Mouse (Mus musculus) embryonic facial prominence, embryonic 15.5 days (tissue): Measurements from ENCODE around the gene Pitpnc1. TPM values are rescaled to one million over a fixed set of nuclear protein-coding genes. Genes with fewer than 3 reads are reported as not detected.

Experiments
- ATAC-seq: fragments of 200-750 bp; cut with Nextera tagmentation; 2 replicates; pipeline ENCODE4 v1.8.0; 2017; ENCODE audit warnings: low read depth, moderate TSS enrichment; ENCODE audit not compliant: insufficient number of reproducible peaks, low FRiP score, low TSS enrichment
- H3K27ac ChIP-seq: fragments of 300-500 bp; sonication (generic); replicated peaks from 2 replicates; pipeline ENCODE4 v1.5.1; 2015; ENCODE audit warnings: mild to moderate bottlenecking, inconsistent platforms
- H3K27me3 ChIP-seq: fragments of 300-500 bp; sonication (generic); 2 replicates; pipeline ENCODE4 v1.6.1; 2015; ENCODE audit warnings: inconsistent platforms
- H3K36me3 ChIP-seq: fragments of 300-500 bp; sonication (generic); 2 replicates; pipeline ENCODE4 v1.6.1; 2015; ENCODE audit warnings: mild to moderate bottlenecking, inconsistent platforms
- H3K4me1 ChIP-seq: fragments of 300-500 bp; sonication (generic); 2 replicates; pipeline ENCODE4 v1.6.1; 2015; ENCODE audit warnings: inconsistent platforms
- H3K4me2 ChIP-seq: fragments of 300-500 bp; sonication (generic); replicated peaks from 2 replicates; pipeline ENCODE4 v1.6.1; 2015; ENCODE audit warnings: mild to moderate bottlenecking, inconsistent platforms
- H3K4me3 ChIP-seq: fragments of 300-500 bp; sonication (generic); replicated peaks from 2 replicates; pipeline ENCODE4 v1.5.1; 2015; ENCODE audit warnings: mild to moderate bottlenecking, inconsistent platforms
- H3K9ac ChIP-seq: fragments of 300-500 bp; sonication (generic); 2 replicates; pipeline ENCODE4 v1.6.1; 2015; ENCODE audit warnings: inconsistent platforms
- H3K9me3 ChIP-seq: fragments of 300-500 bp; sonication (generic); replicated peaks from 2 replicates; pipeline ENCODE4 v1.6.1; 2016; ENCODE audit warnings: inconsistent platforms
- WGBS: fragments of 180-500 bp; shearing (Covaris S2); methylation state at CpG from one replicate; pipeline ENCODE4 v1.1.7; 2015; 5-methylcytosine and 5-hydroxymethylcytosine counted together
- polyA plus RNA-seq: library from polyadenylated mRNA; unstranded; fragments of >200 nt; fragmentation: Nextera tagmentation; extraction: Ambion mirVana; gene quantifications from 2 replicates; pipeline ENCODE4 v1.2.1, GENCODE M21; 2015

Pitpnc1 gene
- polyA plus RNA-seq, 1 experiment from 2014 or later: 22.0 TPM

GRCm38 (mm10) chr11:107267522-107267921 lies 203.0 kb downstream of the Pitpnc1 start:
- 94% methylated on average over 3 of the region's 3 CpGs for WGBS
- Histone ChIP-seq H3K4me1 (peaks cover 16% of the 10 kb centered on the region; the same call in 1 of the 2 replicates), H3K9me3 (0 out of 2 replicates have a peak, but pooled peaks cover 4% of the 10 kb centered on the region), H3K9ac (no peak overlapping the region), H3K27me3 (no peaks in the 10 kb centered on the region), H3K27ac (no peak overlapping the region), H3K4me3 (no peak overlapping the region), H3K36me3 (no peaks in the 10 kb centered on the region), H3K4me2 (no peak overlapping the region)
- ATAC-seq: no peak

GRCm38 (mm10) chr11:107265861-107266260 lies 204.6 kb downstream of the Pitpnc1 start:
- Histone ChIP-seq H3K9ac (no peak overlapping the region), H3K27me3 (no peaks in the 10 kb centered on the region), H3K4me3 (no peak overlapping the region), H3K4me2 (no peak overlapping the region), H3K27ac (no peak overlapping the region), H3K36me3 (no peaks in the 10 kb centered on the region), H3K9me3 (0 out of 2 replicates have a peak, but pooled peaks cover 4% of the 10 kb centered on the region), H3K4me1 (peaks cover 11% of the 10 kb centered on the region; the same call in 1 of the 2 replicates)
- ATAC-seq: no peak
- WGBS: 82% methylated on average over 4 of the region's 4 CpGs

- H3K9ac ChIP-seq: no peak overlapping the region
- no peaks in the 10 kb centered on the region for H3K36me3 ChIP-seq
- no peak overlapping the region for H3K4me3 ChIP-seq
- no peak for ATAC-seq
- 47% methylated on average over 20 of the region's 20 CpGs for WGBS
- peaks cover 11% of the 10 kb centered on the region; the same call in 1 of the 2 replicates for H3K4me1 ChIP-seq
- no peak overlapping the region for H3K4me2 ChIP-seq
- H3K27me3 ChIP-seq: no peaks in the 10 kb centered on the region
- 0 out of 2 replicates have a peak overlapping the region, but pooled peaks have one; percentile 3 for H3K27ac ChIP-seq
- H3K9me3 ChIP-seq: 0 out of 2 replicates have a peak, but pooled peaks cover 4% of the 10 kb centered on the region
Observed at GRCm38 (mm10) chr11:107264889-107265615, 205.4 kb downstream of the Pitpnc1 start.

- Histone ChIP-seq H3K36me3 (no peaks in the 10 kb centered on the region), H3K9ac (no peak overlapping the region), H3K27ac (no peak overlapping the region), H3K27me3 (no peaks in the 10 kb centered on the region), H3K4me3 (no peak overlapping the region), H3K4me1 (peaks cover 11% of the 10 kb centered on the region; the same call in 1 of the 2 replicates), H3K4me2 (no peak overlapping the region), H3K9me3 (0 out of 2 replicates have a peak, but pooled peaks cover 4% of the 10 kb centered on the region)
- WGBS: 64% methylated on average over 9 of the region's 9 CpGs
- no peak for ATAC-seq
Observed at GRCm38 (mm10) chr11:107263838-107264237, 206.7 kb downstream of the Pitpnc1 start.

- 59% methylated on average over 7 of the region's 7 CpGs for WGBS
- Histone ChIP-seq H3K9ac (no peak overlapping the region), H3K27me3 (no peaks in the 10 kb centered on the region), H3K36me3 (no peaks in the 10 kb centered on the region), H3K27ac (no peak overlapping the region), H3K4me3 (no peak overlapping the region), H3K4me2 (no peak overlapping the region), H3K4me1 (0 out of 2 replicates have a peak, but pooled peaks cover under 1% of the 10 kb centered on the region), H3K9me3 (no peaks in the 10 kb centered on the region)
- ATAC-seq: no peak
Observed at GRCm38 (mm10) chr11:107259428-107259827, 211.1 kb downstream of the Pitpnc1 start.

GRCm38 (mm10) chr11:107255185-107255584 lies 215.3 kb downstream of the Pitpnc1 start:
- H3K27ac ChIP-seq: no peak overlapping the region
- WGBS: 87% methylated on average over 11 of the region's 11 CpGs
- ATAC-seq: peak; percentile 43; the same call in 1 of the 2 replicates
- H3K4me1 ChIP-seq: no peaks in the 10 kb centered on the region
- H3K9me3 ChIP-seq: no peaks in the 10 kb centered on the region
- H3K9ac ChIP-seq: no peak overlapping the region
- no peaks in the 10 kb centered on the region for H3K27me3 ChIP-seq
- no peak overlapping the region for H3K4me2 ChIP-seq
- peaks cover 14% of the 10 kb centered on the region; the same call in 1 of the 2 replicates for H3K36me3 ChIP-seq
- H3K4me3 ChIP-seq: no peak overlapping the region

GRCm38 (mm10) chr11:107254181-107254580 lies 216.3 kb downstream of the Pitpnc1 start:
- no peak for ATAC-seq
- 79% methylated on average over 7 of the region's 7 CpGs for WGBS

GRCm38 (mm10) chr11:107252026-107252425 lies 218.5 kb downstream of the Pitpnc1 start:
- H3K27me3 ChIP-seq: no peaks in the 10 kb centered on the region
- no peaks in the 10 kb centered on the region for H3K4me1 ChIP-seq
- H3K4me3 ChIP-seq: no peak overlapping the region
- H3K4me2 ChIP-seq: no peak overlapping the region
- no peak overlapping the region for H3K27ac ChIP-seq
- no peak overlapping the region for H3K9ac ChIP-seq
- 79% methylated on average over 10 of the region's 10 CpGs for WGBS
- no peaks in the 10 kb centered on the region for H3K9me3 ChIP-seq
- peaks cover 21% of the 10 kb centered on the region for H3K36me3 ChIP-seq
- no peak for ATAC-seq

More at GRCm38 (mm10) chr11:107254181-107254580, 216.3 kb downstream of the Pitpnc1 start:
- Histone ChIP-seq H3K9ac (no peak overlapping the region), H3K9me3 (no peaks in the 10 kb centered on the region), H3K36me3 (peaks cover 16% of the 10 kb centered on the region), H3K4me2 (no peak overlapping the region), H3K27ac (no peak overlapping the region), H3K4me3 (no peak overlapping the region), H3K4me1 (no peaks in the 10 kb centered on the region), H3K27me3 (no peaks in the 10 kb centered on the region)

- no peaks in the 10 kb centered on the region for H3K9me3 ChIP-seq
- H3K36me3 ChIP-seq: peaks cover 21% of the 10 kb centered on the region
- no peaks in the 10 kb centered on the region for H3K4me1 ChIP-seq
- no peak overlapping the region for H3K27ac ChIP-seq
- no peak overlapping the region for H3K9ac ChIP-seq
- no peak for ATAC-seq
- H3K4me3 ChIP-seq: no peak overlapping the region
- no peaks in the 10 kb centered on the region for H3K27me3 ChIP-seq
- H3K4me2 ChIP-seq: no peak overlapping the region
- 83% methylated on average over 7 of the region's 7 CpGs for WGBS
Observed at GRCm38 (mm10) chr11:107251460-107251859, 219.0 kb downstream of the Pitpnc1 start.

- Histone ChIP-seq H3K9me3 (no peaks in the 10 kb centered on the region), H3K4me2 (no peak overlapping the region), H3K4me3 (no peak overlapping the region), H3K27ac (no peak overlapping the region), H3K36me3 (peaks cover 21% of the 10 kb centered on the region), H3K9ac (no peak overlapping the region), H3K4me1 (no peaks in the 10 kb centered on the region), H3K27me3 (no peaks in the 10 kb centered on the region)
- ATAC-seq: no peak
- WGBS: 91% methylated on average over 8 of the region's 8 CpGs
Observed at GRCm38 (mm10) chr11:107250882-107251281, 219.6 kb downstream of the Pitpnc1 start.

- 86% methylated on average over 7 of the region's 7 CpGs for WGBS
- H3K9me3 ChIP-seq: no peaks in the 10 kb centered on the region
- no peaks in the 10 kb centered on the region for H3K27me3 ChIP-seq
- no peak overlapping the region for H3K4me2 ChIP-seq
- no peak overlapping the region for H3K27ac ChIP-seq
- H3K36me3 ChIP-seq: peaks cover 21% of the 10 kb centered on the region
- no peak for ATAC-seq
- H3K4me1 ChIP-seq: no peaks in the 10 kb centered on the region
- no peak overlapping the region for H3K9ac ChIP-seq
- H3K4me3 ChIP-seq: no peak overlapping the region
Observed at GRCm38 (mm10) chr11:107248753-107249152, 221.7 kb downstream of the Pitpnc1 start.
